Mouse (Mus musculus) ES-E14 (cell line): ENCODE measurements at regions not wholly inside any gene's neighbourhood (a gene's known extent, or its start where the extent isn't known, plus 50 kb on each side); places are given as distances from the start of the nearest gene placed in this dataset.

Experiments used
- CHD2 ChIP-seq: IDR thresholded peaks from 2 replicates; pipeline ENCODE4 v1.6.1; 2014; ENCODE audit warnings: mild to moderate bottlenecking, low read depth, low read length, inconsistent platforms
- ZC3H11A ChIP-seq: IDR thresholded peaks from 2 replicates; pipeline ENCODE4 v1.6.1; 2012; ENCODE audit warnings: low read depth, mild to moderate bottlenecking, inconsistent platforms, low read length, borderline replicate concordance

DNA sequence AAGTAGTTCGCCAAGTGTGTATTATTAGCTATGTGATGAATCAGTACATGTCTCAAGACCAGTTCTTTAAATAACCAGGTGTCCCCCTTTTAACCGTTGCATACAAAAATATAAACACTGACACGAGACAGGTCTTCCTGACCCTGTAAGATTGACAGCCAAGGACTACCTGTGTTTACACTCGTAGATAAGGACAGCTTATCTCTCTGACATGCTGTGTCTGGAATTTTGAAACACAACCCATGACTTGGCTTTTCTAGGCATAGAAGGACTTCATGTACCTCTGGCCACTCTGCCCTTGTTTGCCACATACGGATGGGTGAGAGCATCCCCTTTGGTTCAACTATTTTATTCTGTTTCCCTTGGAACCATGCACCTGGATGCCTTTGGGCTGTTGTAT, 364.0 kb downstream of the Cog6 start:
- TF ChIP-seq CHD2 (no peak), ZC3H11A (no peak)
